Mouse (Mus musculus) retina, postnatal 1 day (tissue): ENCODE results near the gene Ptch1.

Experiments used
- DNase-seq: peaks from one replicate; pipeline ENCODE4 v3.0.0-alpha.2; 2012

Gene Ptch1

GRCm38 (mm10) chr13:63530371-63530764, 43.0 kb downstream of the Ptch1 start:
- DNase-seq, result no peak

GRCm38 (mm10) chr13:63529602-63530370, 43.6 kb downstream of the Ptch1 start:
- DNase-seq, result no peak

GRCm38 (mm10) chr13:63528852-63529251, 44.5 kb downstream of the Ptch1 start:
- no peak for DNase-seq

GRCm38 (mm10) chr13:63528164-63528675, 45.2 kb downstream of the Ptch1 start:
- peak; percentile 61 for DNase-seq

GRCm38 (mm10) chr13:63525571-63526197, 47.7 kb downstream of the Ptch1 start:
- DNase-seq, result no peak

GRCm38 (mm10) chr13:63524608-63525570, 48.5 kb downstream of the Ptch1 start:
- no peak for DNase-seq

GRCm38 (mm10) chr13:63524061-63524460, 49.3 kb downstream of the Ptch1 start:
- no peak for DNase-seq

- DNase-seq, result no peak
Observed at GRCm38 (mm10) chr13:63522832-63523231, 50.6 kb downstream of the Ptch1 start.

GRCm38 (mm10) chr13:63520110-63520509, 53.3 kb downstream of the Ptch1 start:
- no peak for DNase-seq

- DNase-seq, result no peak
Observed at GRCm38 (mm10) chr13:63516535-63516934, 56.9 kb downstream of the Ptch1 start.

- no peak for DNase-seq
Observed at GRCm38 (mm10) chr13:63515542-63515941, 57.9 kb downstream of the Ptch1 start.

GRCm38 (mm10) chr13:63514931-63515360, 58.5 kb downstream of the Ptch1 start:
- no peak for DNase-seq

- peak; percentile 32 for DNase-seq
Observed at GRCm38 (mm10) chr13:63513374-63514098, 59.9 kb downstream of the Ptch1 start.

- DNase-seq, result no peak
Observed at GRCm38 (mm10) chr13:63512411-63512810, 61.0 kb downstream of the Ptch1 start.

- DNase-seq, result no peak
Observed at GRCm38 (mm10) chr13:63507821-63508220, 65.6 kb downstream of the Ptch1 start.

GRCm38 (mm10) chr13:63507001-63507556, 66.3 kb downstream of the Ptch1 start:
- DNase-seq, result no peak

GRCm38 (mm10) chr13:63506364-63506763, 67.0 kb downstream of the Ptch1 start:
- DNase-seq, result no peak

GRCm38 (mm10) chr13:63502391-63502790, 71.0 kb downstream of the Ptch1 start:
- DNase-seq, result no peak

GRCm38 (mm10) chr13:63499489-63499888, 73.9 kb downstream of the Ptch1 start:
- no peak for DNase-seq

- DNase-seq, result peak; percentile 87
Observed at GRCm38 (mm10) chr13:63496646-63497582, 76.5 kb downstream of the Ptch1 start, which contains the start of gene Fancc. Fancc (minus strand) TSS chr13:63497278.

GRCm38 (mm10) chr13:63487707-63488042, 85.7 kb downstream of the Ptch1 start:
- no peak for DNase-seq
